Mouse (Mus musculus): Measurements from ENCODE around the gene Itpr2.
A peak's percentile ranks its signal among the peaks of the same experiment; 100 is the strongest.

The Itpr2 gene

GRCm38 (mm10) chr6:146420718-146421117 is 81.3 kb downstream of the Itpr2 start:
- no peak for DNase-seq (ENCODE audit: low spot score in 2 of 2)

- DNase-seq (ENCODE audit: low spot score in 2 of 2), result no peak
Observed at GRCm38 (mm10) chr6:146416461-146416860, 85.6 kb downstream of the Itpr2 start.

- no peak for DNase-seq (ENCODE audit: low spot score in 2 of 2)
Observed at GRCm38 (mm10) chr6:146414094-146414493, 87.9 kb downstream of the Itpr2 start.

- no peak for DNase-seq (ENCODE audit: low spot score in 2 of 2)
Observed at GRCm38 (mm10) chr6:146411446-146412070, 90.5 kb downstream of the Itpr2 start.

- DNase-seq (ENCODE audit: low spot score in 2 of 2), result no peak
Observed at GRCm38 (mm10) chr6:146410427-146410810, 91.6 kb downstream of the Itpr2 start.

- peak; percentile 82 for DNase-seq (ENCODE audit: low spot score in 2 of 2)
Observed at GRCm38 (mm10) chr6:146409692-146410426, 92.2 kb downstream of the Itpr2 start.

- DNase-seq (ENCODE audit: low spot score in 2 of 2), result peak; percentile 24 to 25
Observed at GRCm38 (mm10) chr6:146405380-146405779, 96.6 kb downstream of the Itpr2 start.

GRCm38 (mm10) chr6:146404876-146405275 is 97.1 kb downstream of the Itpr2 start:
- peak; percentile 64 for DNase-seq (ENCODE audit: low spot score in 2 of 2)

GRCm38 (mm10) chr6:146404156-146404555 is 97.9 kb downstream of the Itpr2 start:
- DNase-seq (ENCODE audit: low spot score in 2 of 2), result no peak

GRCm38 (mm10) chr6:146402905-146403642 is 98.9 kb downstream of the Itpr2 start:
- peak; percentile 49 to 59 for DNase-seq (ENCODE audit: low spot score in 2 of 2)

GRCm38 (mm10) chr6:146397803-146398202 is 104.2 kb downstream of the Itpr2 start:
- DNase-seq (ENCODE audit: low spot score in 2 of 2), result no peak

- no peak for DNase-seq (ENCODE audit: low spot score in 2 of 2)
Observed at GRCm38 (mm10) chr6:146396253-146396652, 105.8 kb downstream of the Itpr2 start.

GRCm38 (mm10) chr6:146395616-146396015 is 106.4 kb downstream of the Itpr2 start:
- DNase-seq (ENCODE audit: low spot score in 2 of 2), result no peak

- DNase-seq (ENCODE audit: low spot score in 2 of 2), result no peak
Observed at GRCm38 (mm10) chr6:146392188-146392587, 109.8 kb downstream of the Itpr2 start.

GRCm38 (mm10) chr6:146390159-146390558 is 111.9 kb downstream of the Itpr2 start:
- no peak for DNase-seq (ENCODE audit: low spot score in 2 of 2)

GRCm38 (mm10) chr6:146388010-146388409 is 114.0 kb downstream of the Itpr2 start:
- no peak for DNase-seq (ENCODE audit: low spot score in 2 of 2)

GRCm38 (mm10) chr6:146387039-146387713 is 114.8 kb downstream of the Itpr2 start:
- DNase-seq (ENCODE audit: low spot score in 2 of 2), result no peak

- DNase-seq (ENCODE audit: low spot score in 2 of 2), result no peak
Observed at GRCm38 (mm10) chr6:146379263-146379662, 122.8 kb downstream of the Itpr2 start.

- no peak for DNase-seq (ENCODE audit: low spot score in 2 of 2)
Observed at GRCm38 (mm10) chr6:146371511-146371910, 130.5 kb downstream of the Itpr2 start.

- no peak for DNase-seq (ENCODE audit: low spot score in 2 of 2)
Observed at GRCm38 (mm10) chr6:146366180-146366579, 135.8 kb downstream of the Itpr2 start.

- DNase-seq (ENCODE audit: low spot score in 2 of 2), result no peak
Observed at GRCm38 (mm10) chr6:146357911-146358310, 144.1 kb downstream of the Itpr2 start.

GRCm38 (mm10) chr6:146352258-146352805 is 149.7 kb downstream of the Itpr2 start:
- DNase-seq (ENCODE audit: low spot score in 2 of 2), result no peak
